Mouse (Mus musculus) C2C12 (cell line): ENCODE results near the gene Phf1. TPM values are rescaled to one million over a fixed set of nuclear protein-coding genes. Genes with fewer than 3 reads are reported as not detected.

ENCODE experiments used
- H3K27me3 ChIP-seq: one replicate; pipeline ENCODE4 v1.6.1; 2011; ENCODE audit not compliant: control insufficient read depth, insufficient read depth, insufficient read length
- H3K36me3 ChIP-seq: one replicate; pipeline ENCODE4 v1.6.1; 2011; ENCODE audit not compliant: control insufficient read depth, insufficient read depth
- H3K4me3 ChIP-seq: one replicate; pipeline ENCODE4 v1.5.1; 2011; ENCODE audit warnings: mild to moderate bottlenecking, control low read depth; ENCODE audit not compliant: poor library complexity, insufficient read depth, severe bottlenecking
- H3K79me2 ChIP-seq: one replicate; pipeline ENCODE4 v1.6.1; 2011; ENCODE audit not compliant: control insufficient read depth, insufficient read depth
- H3K79me3 ChIP-seq: one replicate; pipeline ENCODE4 v1.6.1; 2011; ENCODE audit warnings: low read depth, control low read depth
- H3ac ChIP-seq: one replicate; pipeline ENCODE3; 2011; ENCODE audit warnings: low read depth; ENCODE audit not compliant: control insufficient read depth, insufficient read length
- CEBPB ChIP-seq: IDR thresholded peaks from one replicate; pipeline ENCODE4 v1.6.1; 2011; ENCODE audit warnings: low read depth, mild to moderate bottlenecking, control low read depth, moderate library complexity
- CTCF ChIP-seq: IDR thresholded peaks from one replicate; pipeline ENCODE4 v1.5.1; 2011; ENCODE audit not compliant: control insufficient read depth, insufficient read depth, insufficient read length
- FOSL1 ChIP-seq: IDR thresholded peaks from one replicate; pipeline ENCODE4 v1.8.0; 2011; ENCODE audit warnings: mild to moderate bottlenecking, low read length; ENCODE audit not compliant: poor library complexity, insufficient read depth, severe bottlenecking
- MAX ChIP-seq: IDR thresholded peaks from one replicate; pipeline ENCODE4 v1.6.1; 2011; ENCODE audit warnings: mild to moderate bottlenecking, control low read depth
- MYOD1 ChIP-seq: IDR thresholded peaks from one replicate; pipeline ENCODE4 v1.6.1; 2011; ENCODE audit warnings: low read depth; ENCODE audit not compliant: control insufficient read depth, insufficient read length
- MYOG ChIP-seq: IDR thresholded peaks from one replicate; pipeline ENCODE4 v1.6.1; 2011; ENCODE audit not compliant: control insufficient read depth, insufficient read length; ENCODE audit errors: extremely low read depth
- USF1 ChIP-seq: IDR thresholded peaks from one replicate; pipeline ENCODE4 v1.6.1; 2011; ENCODE audit warnings: low read depth, mild to moderate bottlenecking, control low read depth, moderate library complexity
- polyA plus RNA-seq: library from polyadenylated mRNA; unstranded; fragments of >200 nt; fragmentation: generic; extraction: Trizol; gene quantifications from one replicate; pipeline ENCODE4 v1.2.1, GENCODE M21; 2012; ENCODE audit warnings: missing spikeins

Gene Phf1
- polyA plus RNA-seq, 1 experiment = 7.3 TPM

- no peak overlapping the region for H3ac ChIP-seq
- H3K36me3 ChIP-seq = no peaks in the 10 kb centered on the region
- H3K79me3 ChIP-seq = no peaks in the 10 kb centered on the region
- TF ChIP-seq USF1 (no peak), CEBPB (no peak), CTCF (no peak), FOSL1 (no peak), MYOG (no peak), MAX (no peak), MYOD1 (no peak)
- no peaks in the 10 kb centered on the region for H3K27me3 ChIP-seq
- H3K79me2 ChIP-seq = no peaks in the 10 kb centered on the region
- no peak overlapping the region for H3K4me3 ChIP-seq
Observed at GRCm38 (mm10) chr17:26949051-26949577, 16.3 kb downstream of the Phf1 start.

- Histone ChIP-seq H3K79me2 (no peaks in the 10 kb centered on the region), H3ac (no peak overlapping the region), H3K36me3 (no peaks in the 10 kb centered on the region), H3K4me3 (no peak overlapping the region), H3K27me3 (no peaks in the 10 kb centered on the region), H3K79me3 (no peaks in the 10 kb centered on the region)
- TF ChIP-seq MYOG (no peak), FOSL1 (no peak), MAX (no peak), MYOD1 (no peak), USF1 (no peak), CTCF (no peak), CEBPB (no peak)
Observed at GRCm38 (mm10) chr17:26949866-26950265, 17.0 kb downstream of the Phf1 start.

GRCm38 (mm10) chr17:26950560-26951288 is 17.9 kb downstream of the Phf1 start:
- Histone ChIP-seq H3K79me2 (no peaks in the 10 kb centered on the region), H3K79me3 (no peaks in the 10 kb centered on the region), H3K27me3 (no peaks in the 10 kb centered on the region), H3K4me3 (no peak overlapping the region), H3ac (no peak overlapping the region), H3K36me3 (no peaks in the 10 kb centered on the region)
- no peak for TF ChIP-seq MAX
- TF ChIP-seq MYOD1 = no peak
- no peak for TF ChIP-seq CEBPB
- TF ChIP-seq CTCF = no peak
- TF ChIP-seq FOSL1 = no peak
- TF ChIP-seq USF1 = no peak
- no peak for TF ChIP-seq MYOG

- Histone ChIP-seq H3K4me3 (no peak overlapping the region), H3ac (no peak overlapping the region), H3K79me3 (no peaks in the 10 kb centered on the region), H3K27me3 (no peaks in the 10 kb centered on the region), H3K36me3 (no peaks in the 10 kb centered on the region), H3K79me2 (no peaks in the 10 kb centered on the region)
- TF ChIP-seq MYOG (no peak), MAX (no peak), MYOD1 (no peak), FOSL1 (no peak), USF1 (no peak), CTCF (no peak)
Observed at GRCm38 (mm10) chr17:26951406-26951805, 18.6 kb downstream of the Phf1 start.

- H3K79me2 ChIP-seq = no peaks in the 10 kb centered on the region
- H3ac ChIP-seq = no peak overlapping the region
- no peaks in the 10 kb centered on the region for H3K36me3 ChIP-seq
- H3K27me3 ChIP-seq = no peaks in the 10 kb centered on the region
- TF ChIP-seq MYOD1 (no peak), MAX (no peak), FOSL1 (no peak), CTCF (no peak)
- no peaks in the 10 kb centered on the region for H3K79me3 ChIP-seq
- no peak overlapping the region for H3K4me3 ChIP-seq
Observed at GRCm38 (mm10) chr17:26951952-26952877, 19.4 kb downstream of the Phf1 start.
